Mouse (Mus musculus): ENCODE data around the gene Cdh12. TPM values are rescaled to one million over a fixed set of nuclear protein-coding genes. Genes with fewer than 3 reads are reported as not detected.
"Not testable (repeated sequence)": the region's sequence is repeated elsewhere in the genome, so short reads cannot be mapped to it uniquely, and the experiment has no call there.

Gene Cdh12
- polyA plus RNA-seq, 1 experiment from 2014 or later, result 0.78 TPM

DNA sequence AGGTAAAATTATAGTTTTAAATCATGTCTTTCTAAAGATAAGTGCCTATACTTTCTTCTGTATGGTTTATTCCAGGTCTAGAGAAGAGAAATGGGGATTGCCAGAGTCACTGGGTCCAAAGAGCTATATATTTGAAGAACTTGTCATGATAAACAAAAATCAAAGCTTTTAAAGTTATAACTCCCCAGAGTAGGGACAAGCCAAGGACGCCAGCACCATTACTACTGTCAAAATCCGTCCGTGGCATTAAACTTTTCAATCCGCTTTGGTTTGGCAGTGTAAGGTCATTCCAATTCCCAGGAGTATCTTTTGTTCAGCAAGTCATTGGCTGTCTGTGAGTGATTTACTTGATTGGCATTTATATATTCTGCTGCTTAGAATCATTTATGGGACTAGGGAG, 697.8 kb downstream of the Cdh12 start:
- Histone ChIP-seq H3K27me3 (ENCODE audit: insufficient read depth, poor library complexity, severe bottlenecking) (no peaks in the 10 kb centered on the region), H3K4me1 (replicated peaks) (no peaks in the 10 kb centered on the region), H3K27ac (no peak overlapping the region), H3K9me3 (peaks cover 6% of the 10 kb centered on the region), H3K36me3 (no peaks in the 10 kb centered on the region), H3K4me3 (no peak overlapping the region)
- WGBS, result 71% methylated on average over 4 of the region's 4 CpGs
- DNase-seq (ENCODE audit: low spot score), result no peak

DNA sequence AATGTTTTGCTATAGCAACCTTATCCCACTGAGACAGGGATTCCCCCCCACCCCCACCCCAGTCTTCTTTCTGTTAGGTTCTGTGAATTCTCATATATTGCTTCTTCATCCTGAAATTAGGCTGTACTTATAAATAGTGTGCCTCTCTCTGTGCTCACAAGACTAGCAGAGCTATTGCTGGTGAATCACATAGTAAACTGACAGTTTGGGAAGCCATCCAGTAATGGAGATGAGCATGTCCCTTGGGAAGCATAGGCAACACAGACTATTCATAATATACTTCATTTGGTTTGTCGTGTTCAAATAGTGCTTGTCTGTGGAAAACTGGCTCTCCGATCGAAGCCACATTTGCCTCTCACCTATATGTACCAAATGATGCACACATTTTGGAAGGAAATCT, 704.5 kb downstream of the Cdh12 start:
- H3K27ac ChIP-seq, result no peak overlapping the region
- 88% methylated on average over 3 of the region's 3 CpGs for WGBS
- H3K36me3 ChIP-seq, result no peaks in the 10 kb centered on the region
- DNase-seq (ENCODE audit: low spot score), result no peak
- H3K4me3 ChIP-seq, result no peak overlapping the region
- H3K27me3 ChIP-seq (ENCODE audit: insufficient read depth, poor library complexity, severe bottlenecking), result no peaks in the 10 kb centered on the region
- no peaks in the 10 kb centered on the region for H3K4me1 ChIP-seq (replicated peaks)
- H3K9me3 ChIP-seq, result no peaks in the 10 kb centered on the region

DNA sequence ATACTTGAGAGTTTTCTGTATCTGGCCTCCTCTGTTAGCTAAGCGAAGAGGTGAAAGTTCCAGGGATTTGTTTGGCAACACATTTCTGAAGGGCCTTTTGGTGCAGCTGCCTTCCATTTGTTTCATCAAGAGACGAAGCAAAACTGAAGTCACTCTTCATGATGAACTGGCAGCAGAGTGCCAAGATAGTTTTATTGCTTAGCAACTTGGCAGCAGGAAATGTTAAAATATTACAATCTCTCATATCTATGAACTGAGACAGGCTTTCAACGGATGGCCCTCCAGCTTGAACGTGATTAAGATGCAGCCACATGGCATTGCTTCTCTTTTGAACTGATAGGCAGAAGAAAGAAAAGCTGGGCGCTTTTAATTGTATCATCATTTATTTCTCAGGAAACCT, 730.7 kb downstream of the Cdh12 start:
- Histone ChIP-seq H3K27ac (no peak overlapping the region), H3K9me3 (no peaks in the 10 kb centered on the region), H3K4me1 (replicated peaks) (no peaks in the 10 kb centered on the region), H3K36me3 (no peaks in the 10 kb centered on the region), H3K27me3 (ENCODE audit: insufficient read depth, poor library complexity, severe bottlenecking) (no peaks in the 10 kb centered on the region), H3K4me3 (no peak overlapping the region)
- DNase-seq (ENCODE audit: low spot score), result no peak
- WGBS, result 80% methylated on average over 5 of the region's 5 CpGs

DNA sequence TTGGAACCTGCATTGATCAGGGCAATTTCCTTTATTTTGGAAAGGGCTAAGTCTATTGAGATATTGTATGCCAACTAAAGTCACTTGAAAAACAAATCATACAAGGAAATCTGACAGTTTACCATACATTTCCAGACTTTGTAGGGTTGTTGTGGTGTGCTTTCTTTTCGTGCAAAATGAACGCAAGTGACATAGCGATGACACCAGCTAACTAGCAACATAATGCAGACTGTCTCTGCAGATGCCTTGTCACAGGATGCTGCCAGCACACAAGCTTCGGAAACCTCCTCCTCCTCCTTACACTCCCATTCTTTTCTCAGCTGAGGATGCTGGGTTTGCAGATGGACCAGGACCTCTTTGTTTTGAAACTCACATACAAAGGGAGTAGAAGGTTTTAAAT, 731.1 kb downstream of the Cdh12 start:
- WGBS, result 52% methylated on average over 4 of the region's 4 CpGs
- H3K4me3 ChIP-seq, result no peak overlapping the region
- no peak for DNase-seq (ENCODE audit: low spot score)
- no peaks in the 10 kb centered on the region for H3K27me3 ChIP-seq (ENCODE audit: insufficient read depth, poor library complexity, severe bottlenecking)
- no peaks in the 10 kb centered on the region for H3K9me3 ChIP-seq
- H3K4me1 ChIP-seq (replicated peaks), result no peaks in the 10 kb centered on the region
- H3K27ac ChIP-seq, result no peak overlapping the region
- no peaks in the 10 kb centered on the region for H3K36me3 ChIP-seq

DNA sequence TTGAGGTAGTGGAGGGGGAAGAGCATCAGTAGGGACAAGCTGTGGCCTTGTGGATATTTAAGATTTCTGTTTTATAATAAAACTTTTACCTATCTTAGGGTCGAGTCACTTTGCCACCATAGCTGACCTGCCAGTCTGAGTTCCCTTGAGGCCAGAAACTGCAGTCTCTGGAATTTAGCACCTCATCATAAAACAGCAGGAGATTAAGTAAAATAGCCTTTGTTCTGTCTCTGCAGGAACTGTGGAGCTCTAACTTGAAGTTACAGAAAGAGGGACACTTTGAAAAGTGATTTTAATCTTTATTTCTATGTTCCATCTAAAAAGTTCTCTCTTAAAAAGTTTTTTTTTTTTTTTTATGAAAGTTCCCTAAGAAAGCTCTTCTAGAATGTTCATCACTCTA, 736.7 kb downstream of the Cdh12 start:
- Histone ChIP-seq H3K4me3 (no peak overlapping the region), H3K36me3 (no peaks in the 10 kb centered on the region), H3K27ac (no peak overlapping the region), H3K9me3 (no peaks in the 10 kb centered on the region), H3K4me1 (replicated peaks) (no peaks in the 10 kb centered on the region), H3K27me3 (ENCODE audit: insufficient read depth, poor library complexity, severe bottlenecking) (no peaks in the 10 kb centered on the region)
- 65% methylated on average over 1 of the region's 1 CpGs for WGBS
- DNase-seq (ENCODE audit: low spot score), result no peak

DNA sequence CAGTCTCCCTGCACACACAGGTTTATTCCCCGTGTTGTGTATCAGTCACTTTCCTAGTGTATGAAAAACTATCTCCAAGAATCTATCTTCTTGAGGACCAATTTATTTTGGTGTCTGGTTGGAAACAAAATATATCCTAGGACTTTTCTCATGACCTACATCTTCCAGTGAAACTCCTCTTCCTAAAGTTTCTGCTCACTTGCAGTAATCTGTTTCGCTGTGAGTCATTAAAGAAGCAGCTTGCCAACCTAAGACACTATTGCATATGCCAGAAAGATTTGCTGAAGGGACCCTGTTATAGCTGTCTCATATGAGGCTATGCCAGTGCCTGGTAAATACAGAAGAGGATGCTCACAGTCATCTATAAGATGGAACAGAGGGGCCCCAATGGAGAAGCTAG, 761.0 kb downstream of the Cdh12 start:
- H3K27me3 ChIP-seq (ENCODE audit: insufficient read depth, poor library complexity, severe bottlenecking); H3K9me3 ChIP-seq; H3K4me3 ChIP-seq; H3K27ac ChIP-seq; DNase-seq (ENCODE audit: low spot score); H3K36me3 ChIP-seq; H3K4me1 ChIP-seq (replicated peaks): not testable (repeated sequence)
- 90% methylated on average over 2 of the region's 2 CpGs for WGBS

DNA sequence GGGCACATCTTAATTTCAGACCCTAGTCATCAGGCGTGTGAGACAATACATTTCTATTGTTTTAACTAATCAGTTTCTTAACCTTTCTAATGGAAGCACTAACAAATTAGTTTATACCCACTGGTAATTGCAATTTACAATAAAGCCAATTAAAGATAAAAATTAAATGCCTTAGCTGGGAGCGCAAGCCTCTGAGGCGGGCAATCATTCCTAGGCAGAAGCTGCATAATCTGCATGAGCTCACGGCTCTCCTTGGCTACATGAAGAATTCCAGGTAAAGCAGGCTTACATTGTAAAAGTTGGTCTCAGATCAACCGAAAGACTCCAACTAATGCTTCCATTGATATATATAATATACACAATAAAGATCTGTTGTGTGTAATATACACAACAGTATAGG, 773.9 kb downstream of the Cdh12 start:
- Histone ChIP-seq H3K4me1 (replicated peaks) (no peaks in the 10 kb centered on the region), H3K27me3 (ENCODE audit: insufficient read depth, poor library complexity, severe bottlenecking) (no peaks in the 10 kb centered on the region), H3K4me3 (no peak overlapping the region), H3K36me3 (no peaks in the 10 kb centered on the region), H3K9me3 (no peaks in the 10 kb centered on the region), H3K27ac (no peak overlapping the region)
- WGBS, result 88% methylated on average over 5 of the region's 5 CpGs
- DNase-seq (ENCODE audit: low spot score), result no peak

DNA sequence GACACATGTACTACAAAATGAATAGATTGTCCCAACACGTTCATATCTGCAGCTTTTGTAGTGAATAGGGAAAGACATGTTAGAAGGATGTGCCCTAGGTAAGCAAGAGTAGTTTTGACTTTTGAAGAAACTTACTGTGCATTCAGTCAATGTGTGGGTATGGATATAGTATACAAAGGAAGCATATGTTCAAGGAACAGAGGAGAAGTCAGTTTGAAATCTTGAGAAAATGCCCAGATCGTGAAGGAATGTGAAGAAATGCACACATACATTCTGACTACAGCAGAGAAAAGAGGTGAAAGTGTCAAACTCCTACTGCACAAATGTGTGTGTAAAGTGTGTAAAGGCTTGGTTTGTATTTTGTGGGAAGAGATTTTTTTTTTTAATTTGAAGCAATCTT, 812.3 kb downstream of the Cdh12 start:
- 90% methylated on average over 2 of the region's 2 CpGs for WGBS
- Histone ChIP-seq H3K27me3 (ENCODE audit: insufficient read depth, poor library complexity, severe bottlenecking) (no peaks in the 10 kb centered on the region), H3K9me3 (no peaks in the 10 kb centered on the region), H3K27ac (no peak overlapping the region), H3K4me1 (replicated peaks) (no peaks in the 10 kb centered on the region), H3K4me3 (no peak overlapping the region), H3K36me3 (no peaks in the 10 kb centered on the region)
- DNase-seq (ENCODE audit: low spot score), result no peak

DNA sequence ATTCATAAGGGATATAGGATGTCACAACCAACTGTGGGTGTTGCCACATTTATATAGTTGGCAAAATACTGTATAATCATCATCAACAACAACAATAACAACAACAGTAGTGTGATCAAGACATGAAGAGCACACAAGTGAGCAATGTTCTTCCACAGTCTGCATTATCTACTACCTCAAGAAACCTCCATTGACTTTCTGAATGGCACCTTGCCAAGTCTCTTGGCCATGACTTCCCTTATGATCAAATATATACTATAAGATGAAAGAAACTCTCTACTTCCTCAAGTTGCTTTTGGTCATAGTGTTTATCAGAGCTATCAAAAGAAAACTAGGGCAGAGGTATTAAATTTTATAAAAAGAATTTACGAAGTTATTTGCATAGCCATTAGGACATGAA, 820.8 kb downstream of the Cdh12 start:
- Histone ChIP-seq H3K4me1 (replicated peaks) (no peaks in the 10 kb centered on the region), H3K36me3 (no peaks in the 10 kb centered on the region), H3K9me3 (no peaks in the 10 kb centered on the region), H3K27ac (no peak overlapping the region), H3K27me3 (ENCODE audit: insufficient read depth, poor library complexity, severe bottlenecking) (no peaks in the 10 kb centered on the region), H3K4me3 (no peak overlapping the region)
- WGBS, result 90% methylated on average over 1 of the region's 1 CpGs
- DNase-seq (ENCODE audit: low spot score), result no peak

DNA sequence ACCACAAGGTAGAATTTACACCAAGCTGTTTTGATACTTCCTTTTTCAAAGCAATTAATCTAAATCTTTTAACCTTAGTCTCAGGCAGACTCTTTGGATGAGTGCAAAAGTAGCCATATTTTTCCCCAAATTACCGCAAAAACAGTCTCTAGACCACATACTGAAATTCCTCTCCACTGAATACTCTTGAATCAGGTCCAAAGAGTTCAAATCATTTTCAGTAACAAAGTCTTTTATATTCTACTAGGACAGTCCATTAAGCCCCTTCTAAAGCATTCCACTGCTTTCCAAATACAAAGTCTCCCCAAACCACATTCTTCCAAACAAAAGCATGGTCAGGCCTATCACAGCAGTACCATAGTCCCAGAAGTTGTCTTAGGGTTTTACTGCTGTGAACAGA, 848.0 kb downstream of the Cdh12 start:
- Histone ChIP-seq H3K9me3 (no peaks in the 10 kb centered on the region), H3K27ac (no peak overlapping the region), H3K27me3 (ENCODE audit: insufficient read depth, poor library complexity, severe bottlenecking) (no peaks in the 10 kb centered on the region), H3K36me3 (no peaks in the 10 kb centered on the region), H3K4me3 (no peak overlapping the region), H3K4me1 (replicated peaks) (no peaks in the 10 kb centered on the region)
- 92% methylated on average over 1 of the region's 1 CpGs for WGBS
- DNase-seq (ENCODE audit: low spot score), result no peak

DNA sequence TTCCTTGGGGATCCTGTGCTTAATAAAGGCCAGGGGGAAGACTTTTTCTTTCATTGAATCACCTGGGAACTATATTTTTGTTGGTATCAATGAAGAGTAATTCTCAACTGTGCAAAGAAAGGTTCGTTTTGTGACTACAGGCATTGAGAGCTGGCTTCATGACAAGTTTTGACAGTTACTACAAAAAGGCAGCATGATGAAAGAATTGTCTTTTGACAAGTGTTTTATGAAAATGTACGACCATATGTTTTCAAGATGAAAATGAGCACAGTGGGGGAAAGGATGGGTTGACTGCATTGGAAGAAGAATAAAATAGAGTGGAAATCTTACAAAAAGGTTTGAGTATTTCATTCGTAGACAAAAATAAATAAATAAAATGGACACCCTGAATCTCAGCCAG, 866.4 kb downstream of the Cdh12 start:
- no peaks in the 10 kb centered on the region for H3K27me3 ChIP-seq (ENCODE audit: insufficient read depth, poor library complexity, severe bottlenecking)
- H3K9me3 ChIP-seq, result no peaks in the 10 kb centered on the region
- 84% methylated on average over 3 of the region's 3 CpGs for WGBS
- no peaks in the 10 kb centered on the region for H3K36me3 ChIP-seq
- no peak overlapping the region for H3K4me3 ChIP-seq
- H3K4me1 ChIP-seq (replicated peaks), result no peaks in the 10 kb centered on the region
- DNase-seq (ENCODE audit: low spot score), result no peak
- H3K27ac ChIP-seq, result no peak overlapping the region

DNA sequence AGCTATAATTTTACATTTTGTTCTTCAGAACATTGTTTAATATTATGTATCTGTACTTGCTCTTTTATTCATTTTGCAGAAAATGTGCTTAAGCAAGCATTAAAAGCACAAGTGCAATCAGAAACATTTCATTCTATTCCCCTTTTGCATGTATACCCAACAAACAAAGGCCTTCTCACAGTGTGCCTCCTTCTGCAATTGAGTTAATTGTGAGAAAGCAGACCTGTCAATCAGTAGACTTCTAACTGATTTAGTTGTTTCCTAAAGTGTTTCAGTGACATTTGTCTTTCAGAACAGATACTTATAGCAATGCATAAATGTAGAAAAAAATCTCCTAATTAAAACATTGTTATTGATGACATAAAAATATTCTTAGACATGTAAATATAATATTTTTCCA, 894.8 kb downstream of the Cdh12 start:
- no peak for DNase-seq (ENCODE audit: low spot score)

DNA sequence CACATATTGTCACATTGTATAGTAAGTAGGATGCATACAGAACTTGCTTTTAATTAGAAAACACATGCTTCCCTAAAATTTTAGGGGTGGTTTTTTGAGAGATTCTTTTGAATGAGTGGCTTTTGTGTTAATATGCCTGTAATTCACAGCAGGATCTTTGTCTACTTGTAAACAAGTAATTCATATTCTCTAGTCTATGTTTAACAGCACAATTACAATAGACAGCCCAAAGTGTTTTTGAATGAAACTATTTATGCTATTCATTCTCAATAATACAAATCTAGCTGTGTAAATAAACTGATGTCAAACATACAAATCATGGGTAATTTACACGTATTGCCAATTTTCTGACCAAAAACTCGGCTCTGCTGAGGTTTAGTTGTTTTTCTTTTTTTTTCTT, 895.3 kb downstream of the Cdh12 start:
- Histone ChIP-seq H3K4me3 (no peak overlapping the region), H3K27ac (no peak overlapping the region), H3K27me3 (ENCODE audit: insufficient read depth, poor library complexity, severe bottlenecking) (no peaks in the 10 kb centered on the region), H3K36me3 (no peaks in the 10 kb centered on the region), H3K4me1 (replicated peaks) (0 out of 2 replicates have a peak, but pooled peaks cover 4% of the 10 kb centered on the region), H3K9me3 (no peaks in the 10 kb centered on the region)
- DNase-seq (ENCODE audit: low spot score), result no peak
- 72% methylated on average over 2 of the region's 2 CpGs for WGBS

More for the DNA sequence above, 894.8 kb downstream of the Cdh12 start:
- Histone ChIP-seq H3K4me3 (no peak overlapping the region), H3K4me1 (replicated peaks) (0 out of 2 replicates have a peak, but pooled peaks cover 4% of the 10 kb centered on the region), H3K36me3 (no peaks in the 10 kb centered on the region), H3K9me3 (no peaks in the 10 kb centered on the region), H3K27me3 (ENCODE audit: insufficient read depth, poor library complexity, severe bottlenecking) (no peaks in the 10 kb centered on the region), H3K27ac (no peak overlapping the region)

DNA sequence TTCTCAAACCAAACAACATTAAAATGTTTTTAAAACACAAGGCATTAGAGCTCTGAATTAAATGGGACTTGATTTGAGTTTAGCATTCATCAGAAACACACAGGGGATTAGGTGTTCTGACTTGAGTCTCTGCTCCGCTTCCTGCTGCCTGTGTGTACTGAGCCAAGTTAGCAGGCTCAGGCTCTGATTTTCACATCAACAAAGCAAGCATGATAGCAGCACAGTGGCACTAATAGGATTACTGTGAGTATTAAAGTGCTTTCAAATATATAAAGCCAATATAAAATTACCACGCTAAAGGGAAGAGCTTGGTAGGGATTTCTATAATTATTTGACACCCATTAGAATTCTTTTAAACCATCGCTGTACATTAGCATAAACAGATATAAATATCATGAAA, 895.7 kb downstream of the Cdh12 start:
- no peaks in the 10 kb centered on the region for H3K9me3 ChIP-seq
- WGBS, result 71% methylated on average over 3 of the region's 3 CpGs
- H3K36me3 ChIP-seq, result no peaks in the 10 kb centered on the region
- DNase-seq (ENCODE audit: low spot score), result no peak
- no peak overlapping the region for H3K4me3 ChIP-seq
- no peaks in the 10 kb centered on the region for H3K27me3 ChIP-seq (ENCODE audit: insufficient read depth, poor library complexity, severe bottlenecking)
- H3K4me1 ChIP-seq (replicated peaks), result 0 out of 2 replicates have a peak, but pooled peaks cover 4% of the 10 kb centered on the region
- H3K27ac ChIP-seq, result no peak overlapping the region
